Mouse (Mus musculus) liver, embryonic 15.5 days (tissue): ENCODE data around the gene Elf1. TPM values are rescaled to one million over a fixed set of nuclear protein-coding genes. Genes with fewer than 3 reads are reported as not detected.

ENCODE experiments used
- microRNA-seq: library from miRNA; unstranded; fragments of <30 nt; microRNA quantifications from one replicate; pipeline ENCODE4, GENCODE M21; 2016
- polyA plus RNA-seq: library from polyadenylated mRNA; unstranded; fragments of >200 nt; fragmentation: Nextera tagmentation; extraction: Ambion mirVana; gene quantifications from 2 replicates; pipeline ENCODE4 v1.2.1, GENCODE M21; 2015

Gene Elf1
- polyA plus RNA-seq, 1 experiment from 2014 or later, result 10.9 TPM

Small RNAs within 50 kb of the gene (microRNA-seq; reads per million reads assigned to microRNA genes)
- not detected for gene Gm27857

Other genes starting within 250 kb of the Elf1 start
- gene Zfp957, start 233.8 kb upstream of the Elf1 start, polyA plus RNA-seq, result not detected in 2 replicates
- 291 and 294 TPM in 2 replicates for gene Rgcc, start 179.5 kb upstream of the Elf1 start, polyA plus RNA-seq
- gene Naa16, start 90.4 kb upstream of the Elf1 start, polyA plus RNA-seq, result 24.4 and 26.5 TPM in 2 replicates
- 3.8 and 4.4 TPM in 2 replicates for gene Mtrf1, start 83.4 kb upstream of the Elf1 start, polyA plus RNA-seq
- 3.3 and 4.0 TPM in 2 replicates for gene Kbtbd7, start 54.7 kb upstream of the Elf1 start, polyA plus RNA-seq
- 3.8 and 4.0 TPM in 2 replicates for gene Kbtbd6, start 29.4 kb upstream of the Elf1 start, polyA plus RNA-seq
- 11.2 and 13.5 TPM in 2 replicates for gene Wbp4, start 326 bp downstream of the Elf1 start, polyA plus RNA-seq
- gene Sugt1, start 106.5 kb downstream of the Elf1 start, polyA plus RNA-seq, result 31.6 and 34.0 TPM in 2 replicates
- 0.12 and 1.1 TPM in 2 replicates for gene Cnmd, start 181.0 kb downstream of the Elf1 start, polyA plus RNA-seq